Mouse (Mus musculus) midbrain, embryonic 11.5 days (tissue): Measurements from ENCODE around the gene Dusp22. TPM values are rescaled to one million over a fixed set of nuclear protein-coding genes. Genes with fewer than 3 reads are reported as not detected.

Experiments
- ATAC-seq: fragments of 200-750 bp; cut with Nextera tagmentation; 2 replicates; pipeline ENCODE4 v1.8.0; 2017; ENCODE audit warnings: moderate TSS enrichment, moderate library complexity; ENCODE audit not compliant: low FRiP score
- DNase-seq: peaks from one replicate; pipeline ENCODE4 v3.0.0; 2015; ENCODE audit warnings: low spot score; ENCODE audit errors: missing footprints
- H3K27ac ChIP-seq: fragments of 300-500 bp; sonication (generic); 2 replicates; pipeline ENCODE4 v1.5.1; 2014; ENCODE audit warnings: low read depth, low read length
- H3K27me3 ChIP-seq: fragments of 300-500 bp; sonication (generic); 2 replicates; pipeline ENCODE4 v1.6.1; 2014; ENCODE audit warnings: mild to moderate bottlenecking, low read length, moderate library complexity, mixed read lengths; ENCODE audit not compliant: control insufficient read depth, insufficient read depth
- H3K36me3 ChIP-seq: fragments of 300-500 bp; sonication (generic); 2 replicates; pipeline ENCODE4 v1.6.1; 2014; ENCODE audit warnings: mild to moderate bottlenecking, low read length, moderate library complexity, mixed read lengths; ENCODE audit not compliant: control insufficient read depth, insufficient read depth
- H3K4me1 ChIP-seq: fragments of 300-500 bp; sonication (generic); 2 replicates; pipeline ENCODE4 v1.6.1; 2014; ENCODE audit warnings: low read length; ENCODE audit not compliant: control insufficient read depth, insufficient read depth
- H3K4me2 ChIP-seq: fragments of 300-500 bp; sonication (generic); 2 replicates; pipeline ENCODE4 v1.6.1; 2014; ENCODE audit warnings: mild to moderate bottlenecking, moderate library complexity
- H3K4me3 ChIP-seq: fragments of 300-500 bp; sonication (generic); 2 replicates; pipeline ENCODE4 v1.5.1; 2014; ENCODE audit warnings: low read depth, low read length
- H3K9ac ChIP-seq: fragments of 300-500 bp; sonication (generic); 2 replicates; pipeline ENCODE4 v1.6.1; 2014; ENCODE audit warnings: low read length
- H3K9me3 ChIP-seq: fragments of 300-500 bp; sonication (generic); 2 replicates; pipeline ENCODE4 v1.6.1; 2016; ENCODE audit warnings: low read length; ENCODE audit not compliant: control insufficient read depth
- WGBS: fragments of 180-500 bp; shearing (Covaris S2); extraction: QIAGEN DNeasy Blood & Tissue Kit; methylation state at CpG from one replicate; pipeline ENCODE4 v1.1.7; 2014; 5-methylcytosine and 5-hydroxymethylcytosine counted together
- polyA plus RNA-seq: library from polyadenylated mRNA; unstranded; fragments of >200 nt; fragmentation: Nextera tagmentation; extraction: Ambion mirVana; gene quantifications from 2 replicates; pipeline ENCODE4 v1.2.1, GENCODE M21; 2014

Dusp22 gene
- polyA plus RNA-seq, 1 experiment from 2014 or later = 16.2 TPM

DNA sequence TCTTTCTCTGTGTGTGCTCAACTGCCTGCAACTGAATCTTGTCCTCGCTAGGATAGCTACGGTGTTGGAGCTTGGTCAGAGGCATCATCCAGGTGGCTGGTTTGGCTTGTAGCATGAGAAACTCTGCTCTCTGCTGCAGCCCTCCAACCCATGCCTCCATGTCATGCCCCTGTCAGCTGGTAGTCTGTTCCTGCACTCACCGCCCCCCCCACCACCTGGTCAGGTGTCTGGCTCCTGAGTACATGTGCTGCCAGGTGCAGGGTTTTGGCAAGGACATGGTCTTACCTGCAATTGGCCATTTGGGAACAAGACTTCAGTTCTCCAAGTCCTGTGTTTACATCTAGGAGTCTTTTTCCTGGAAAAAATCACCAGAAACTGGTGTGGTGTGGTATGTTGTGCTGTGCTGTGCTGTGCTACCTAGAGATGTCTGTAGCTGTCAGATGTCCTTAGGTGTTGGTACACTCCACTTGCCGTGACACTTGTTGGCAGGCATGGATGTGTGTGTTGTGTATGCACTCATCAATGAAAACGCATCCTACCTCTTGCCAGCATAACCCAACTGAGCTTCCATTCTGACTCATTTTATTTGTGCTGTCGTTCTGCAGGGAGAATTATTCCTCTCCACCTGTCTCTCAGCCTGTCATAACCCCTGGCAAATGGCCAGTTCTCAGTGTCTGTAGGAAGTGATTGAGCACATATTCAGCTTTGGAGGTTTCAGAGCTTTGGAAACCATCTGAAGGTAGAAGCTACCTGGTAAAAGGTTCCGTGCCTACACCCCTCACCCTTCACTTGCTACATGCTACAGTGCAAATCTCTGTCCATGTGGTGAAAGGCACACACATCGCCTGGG, 44.7 kb downstream of the Dusp22 start:
- H3K9ac ChIP-seq = no peak overlapping the region
- H3K36me3 ChIP-seq = no peaks in the 10 kb centered on the region
- no peak overlapping the region for H3K27ac ChIP-seq
- no peaks in the 10 kb centered on the region for H3K27me3 ChIP-seq
- WGBS = 90% methylated on average over 8 of the region's 8 CpGs
- no peak overlapping the region for H3K4me3 ChIP-seq
- ATAC-seq = no peak
- no peaks in the 10 kb centered on the region for H3K9me3 ChIP-seq
- no peaks in the 10 kb centered on the region for H3K4me1 ChIP-seq
- DNase-seq = no peak
- no peak overlapping the region for H3K4me2 ChIP-seq

DNA sequence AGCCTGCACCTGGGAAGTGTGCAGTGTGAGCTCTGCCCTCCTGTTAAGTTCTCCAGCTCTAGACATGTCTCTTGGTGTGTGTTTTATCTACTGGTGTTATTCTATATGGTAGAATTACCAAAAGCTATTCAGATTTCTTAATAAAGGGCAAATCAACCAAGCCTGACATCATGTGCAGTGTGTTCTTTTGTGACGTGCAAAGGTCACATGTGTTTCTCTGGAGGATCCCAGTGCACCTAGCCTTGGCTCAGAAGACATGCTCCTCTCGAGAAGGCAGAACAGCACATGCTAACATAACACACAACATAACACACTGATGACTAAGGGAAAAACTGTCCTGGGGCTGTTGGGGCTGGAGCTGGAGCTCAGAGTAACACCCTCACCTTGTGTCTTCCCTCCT, 51.3 kb downstream of the Dusp22 start:
- Histone ChIP-seq H3K9me3 (no peaks in the 10 kb centered on the region), H3K4me3 (no peak overlapping the region), H3K27me3 (no peaks in the 10 kb centered on the region), H3K36me3 (no peaks in the 10 kb centered on the region), H3K4me2 (no peak overlapping the region), H3K4me1 (no peaks in the 10 kb centered on the region), H3K9ac (no peak overlapping the region), H3K27ac (no peak overlapping the region)
- no peak for ATAC-seq
- DNase-seq = no peak
- 86% methylated on average over 2 of the region's 2 CpGs for WGBS

DNA sequence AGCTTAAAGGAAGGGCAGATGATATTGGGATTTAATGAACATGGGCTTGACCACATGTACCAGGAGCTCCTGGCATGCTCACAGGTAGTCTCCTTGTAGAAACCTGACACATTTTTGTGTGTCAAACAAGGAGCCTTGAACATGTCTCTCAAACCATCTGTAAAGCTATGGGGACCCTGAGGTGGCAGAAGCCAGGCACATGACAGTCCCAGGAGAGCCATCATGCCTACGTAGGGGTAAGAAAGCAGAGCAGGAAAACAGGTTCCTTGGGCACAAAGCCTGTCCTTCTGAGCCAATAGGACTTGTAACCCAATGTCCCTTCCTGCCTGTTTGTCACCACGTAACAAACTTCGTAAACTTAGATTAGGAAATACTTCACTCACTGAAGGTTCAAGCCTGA, 51.9 kb downstream of the Dusp22 start:
- Histone ChIP-seq H3K4me3 (no peak overlapping the region), H3K4me2 (no peak overlapping the region), H3K27ac (no peak overlapping the region), H3K36me3 (no peaks in the 10 kb centered on the region), H3K9me3 (no peaks in the 10 kb centered on the region), H3K4me1 (no peaks in the 10 kb centered on the region), H3K27me3 (no peaks in the 10 kb centered on the region), H3K9ac (no peak overlapping the region)
- no peak for ATAC-seq
- WGBS = 95% methylated on average over 3 of the region's 3 CpGs
- peak; percentile 51 for DNase-seq

DNA sequence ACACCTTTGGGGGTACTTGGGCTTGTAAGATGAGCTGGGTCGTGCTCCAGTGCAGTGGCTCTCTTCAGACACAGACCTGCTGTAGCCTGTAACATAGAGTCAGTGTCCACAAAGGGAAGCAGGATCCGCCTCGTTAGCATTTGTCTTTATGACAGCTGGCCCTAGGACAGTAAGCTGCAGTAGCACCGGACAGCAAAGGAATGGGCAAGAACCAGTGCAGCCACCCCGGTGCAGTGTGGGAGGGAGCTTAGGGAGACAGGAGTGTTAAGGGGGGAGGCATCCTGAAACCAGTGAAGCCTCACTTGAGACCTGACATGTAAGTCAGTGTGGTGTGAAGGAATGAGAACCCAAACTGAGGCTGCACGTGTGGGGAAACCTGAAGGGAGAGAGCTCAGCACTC, 52.5 kb downstream of the Dusp22 start:
- 88% methylated on average over 6 of the region's 6 CpGs for WGBS
- H3K27ac ChIP-seq = no peak overlapping the region
- no peak overlapping the region for H3K4me2 ChIP-seq
- no peak overlapping the region for H3K4me3 ChIP-seq
- no peaks in the 10 kb centered on the region for H3K4me1 ChIP-seq
- H3K9ac ChIP-seq = no peak overlapping the region
- H3K36me3 ChIP-seq = no peaks in the 10 kb centered on the region
- ATAC-seq = no peak
- peak; percentile 57 for DNase-seq
- H3K9me3 ChIP-seq = no peaks in the 10 kb centered on the region
- H3K27me3 ChIP-seq = no peaks in the 10 kb centered on the region

DNA sequence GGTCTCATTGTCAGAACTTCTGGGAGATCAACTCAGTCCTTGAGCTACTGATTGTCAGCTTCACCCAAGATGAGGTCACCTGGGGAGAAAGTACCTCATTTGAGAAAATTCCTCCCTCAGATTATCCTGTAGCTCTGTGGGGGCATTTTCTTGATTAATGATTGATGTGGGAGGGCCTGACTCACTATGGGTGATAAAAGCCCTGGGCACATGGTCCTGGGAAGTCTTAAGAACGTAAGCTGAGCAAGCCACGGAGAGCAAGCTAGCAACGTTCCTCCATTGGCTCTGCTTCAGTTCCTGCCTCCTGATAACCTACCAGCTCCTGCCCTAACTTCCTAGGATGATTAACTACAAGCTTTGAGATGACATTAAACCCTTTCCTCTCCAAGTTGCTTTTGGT, 53.8 kb downstream of the Dusp22 start:
- 84% methylated on average over 3 of the region's 3 CpGs for WGBS
- no peak overlapping the region for H3K4me2 ChIP-seq
- H3K27ac ChIP-seq = no peak overlapping the region
- DNase-seq = no peak
- no peak for ATAC-seq
- H3K9ac ChIP-seq = no peak overlapping the region
- no peaks in the 10 kb centered on the region for H3K4me1 ChIP-seq
- H3K36me3 ChIP-seq = no peaks in the 10 kb centered on the region
- H3K27me3 ChIP-seq = no peaks in the 10 kb centered on the region
- H3K9me3 ChIP-seq = no peaks in the 10 kb centered on the region
- no peak overlapping the region for H3K4me3 ChIP-seq

DNA sequence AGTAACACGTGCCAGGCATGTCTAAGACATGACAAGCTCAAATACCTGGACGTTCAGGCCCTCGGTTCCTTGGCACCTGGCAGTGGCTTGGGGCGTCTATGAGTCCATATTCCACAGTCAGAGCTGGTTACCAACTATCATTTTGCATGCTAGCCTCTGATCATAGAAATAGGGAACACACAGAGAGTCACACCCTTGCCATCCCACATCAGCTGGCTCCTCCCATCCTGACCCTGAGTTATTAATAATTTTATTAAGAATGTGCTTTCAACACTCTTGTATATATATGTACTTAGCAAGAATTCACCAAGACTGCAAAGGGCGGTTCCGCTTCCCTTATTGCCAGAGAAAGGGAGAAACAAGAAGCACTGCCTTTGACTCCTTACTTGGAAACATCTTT, 54.8 kb downstream of the Dusp22 start:
- WGBS = 87% methylated on average over 6 of the region's 6 CpGs
- no peak for ATAC-seq
- no peaks in the 10 kb centered on the region for H3K36me3 ChIP-seq

DNA sequence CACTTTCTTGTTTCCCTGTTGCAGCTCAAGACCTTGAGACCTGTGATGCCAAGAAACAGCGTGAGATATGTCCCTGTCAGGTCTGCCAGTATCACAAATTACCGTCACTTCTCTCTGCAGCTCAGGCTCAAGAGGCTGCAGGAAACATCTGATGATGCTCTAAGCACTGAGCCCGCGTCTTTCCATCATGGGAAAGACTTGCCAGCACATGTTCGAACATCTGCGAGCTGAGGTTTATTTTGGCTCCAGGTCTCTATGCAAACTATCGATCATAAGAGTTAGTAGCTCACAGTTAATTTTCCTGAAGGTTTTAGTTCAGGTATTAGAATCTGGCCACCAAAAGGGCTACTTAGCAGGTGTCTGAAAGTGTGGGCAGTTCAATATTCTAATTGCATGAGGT, 55.3 kb downstream of the Dusp22 start:
- Histone ChIP-seq H3K27ac (no peak overlapping the region), H3K4me3 (no peak overlapping the region), H3K4me2 (no peak overlapping the region), H3K27me3 (no peaks in the 10 kb centered on the region), H3K9me3 (no peaks in the 10 kb centered on the region), H3K4me1 (no peaks in the 10 kb centered on the region), H3K36me3 (no peaks in the 10 kb centered on the region), H3K9ac (no peak overlapping the region)
- WGBS = 93% methylated on average over 7 of the region's 7 CpGs
- DNase-seq (no peak), ATAC-seq (no peak)

More for the DNA sequence above, 54.8 kb downstream of the Dusp22 start:
- Histone ChIP-seq H3K4me1 (no peaks in the 10 kb centered on the region), H3K9ac (no peak overlapping the region), H3K4me3 (no peak overlapping the region), H3K27ac (no peak overlapping the region), H3K4me2 (no peak overlapping the region), H3K27me3 (no peaks in the 10 kb centered on the region), H3K9me3 (no peaks in the 10 kb centered on the region)
- DNase-seq = no peak

DNA sequence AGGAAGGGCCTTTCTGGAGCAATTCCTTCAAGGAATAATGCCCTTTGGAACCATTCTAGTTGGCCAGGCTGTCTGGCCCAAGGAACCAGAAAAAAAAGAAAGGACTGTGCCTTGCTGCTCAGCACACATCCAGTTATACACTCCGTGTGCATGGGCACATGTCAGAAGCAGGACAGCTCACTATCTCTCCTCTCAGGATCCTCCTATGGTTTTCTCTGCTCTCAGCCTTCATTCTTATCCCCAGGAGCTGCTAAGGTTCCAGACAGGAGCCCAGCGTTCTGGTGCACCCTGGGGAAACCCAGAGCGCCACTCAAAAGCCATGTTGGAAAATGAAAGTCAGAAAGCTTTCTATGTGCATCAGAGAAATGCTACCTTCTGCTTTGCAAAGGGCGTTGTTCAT, 55.8 kb downstream of the Dusp22 start:
- Histone ChIP-seq H3K4me3 (no peak overlapping the region), H3K9ac (no peak overlapping the region), H3K4me1 (no peaks in the 10 kb centered on the region), H3K27ac (no peak overlapping the region), H3K4me2 (no peak overlapping the region), H3K27me3 (no peaks in the 10 kb centered on the region), H3K36me3 (no peaks in the 10 kb centered on the region), H3K9me3 (no peaks in the 10 kb centered on the region)
- ATAC-seq (no peak), DNase-seq (no peak)
- 88% methylated on average over 4 of the region's 4 CpGs for WGBS

DNA sequence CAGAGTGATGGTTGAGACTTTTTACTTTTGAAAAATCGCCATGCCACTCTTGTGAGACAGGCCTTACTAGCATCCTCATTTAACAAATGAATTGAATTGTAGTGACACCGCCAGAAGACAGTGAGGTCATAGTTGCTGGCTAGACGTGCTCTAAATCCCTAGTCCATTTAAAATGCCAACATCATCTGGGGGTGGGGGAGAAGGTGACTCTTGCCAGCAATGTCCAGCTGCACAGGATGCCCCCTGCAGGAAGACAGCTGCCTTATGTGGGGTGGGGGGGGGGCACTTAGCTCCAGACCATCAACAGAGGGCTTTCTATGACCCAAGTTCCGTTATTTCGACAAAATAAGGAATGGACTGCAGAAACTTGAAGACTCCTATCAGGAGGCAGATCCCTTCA, 56.8 kb downstream of the Dusp22 start:
- H3K27me3 ChIP-seq = no peaks in the 10 kb centered on the region
- no peak overlapping the region for H3K4me3 ChIP-seq
- no peak overlapping the region for H3K9ac ChIP-seq
- H3K4me1 ChIP-seq = no peaks in the 10 kb centered on the region
- no peak for ATAC-seq
- no peak overlapping the region for H3K4me2 ChIP-seq
- H3K9me3 ChIP-seq = no peaks in the 10 kb centered on the region
- DNase-seq = no peak
- no peak overlapping the region for H3K27ac ChIP-seq
- WGBS = 76% methylated on average over 5 of the region's 5 CpGs
- H3K36me3 ChIP-seq = no peaks in the 10 kb centered on the region
